Mouse (Mus musculus) CH12.LX (cell line): Measurements from ENCODE around the gene Rab17. TPM values are rescaled to one million over a fixed set of nuclear protein-coding genes. Genes with fewer than 3 reads are reported as not detected.

Experiments
- DNase-seq: peaks from one replicate; pipeline ENCODE4 v3.0.0-alpha.2; 2013; ENCODE audit errors: extremely low read depth
- H3K27ac ChIP-seq: 2 replicates; pipeline ENCODE4 v1.5.1; 2012; ENCODE audit warnings: low read depth, mild to moderate bottlenecking, control low read depth, moderate library complexity; ENCODE audit not compliant: insufficient read depth
- H3K27me3 ChIP-seq: replicated peaks from 2 replicates; pipeline ENCODE3; 2012; ENCODE audit warnings: inconsistent platforms
- H3K36me3 ChIP-seq, 2 experiments: replicated peaks in 1 of 2; 2 replicates each; pipeline versions ENCODE3 to v1.6.1; 2012; ENCODE audit warnings: inconsistent platforms in 1 of 2, low read length in 1 of 2, mild to moderate bottlenecking in 1 of 2, mixed read lengths in 1 of 2, moderate library complexity in 1 of 2; ENCODE audit not compliant: control insufficient read depth in 1 of 2, insufficient read depth in 1 of 2
- H3K4me1 ChIP-seq, 2 experiments: 2 replicates each; pipeline ENCODE4 v1.6.1; 2012; ENCODE audit warnings: inconsistent platforms in 1 of 2, moderate library complexity in 1 of 2; ENCODE audit not compliant: insufficient read depth in 2 of 2, control insufficient read depth in 1 of 2
- H3K4me2 ChIP-seq: 2 replicates; pipeline ENCODE4 v1.6.1; 2012; ENCODE audit warnings: low read depth, mild to moderate bottlenecking, control low read depth; ENCODE audit not compliant: poor library complexity, insufficient read depth, severe bottlenecking
- H3K4me3 ChIP-seq, 3 experiments: fragments of 150-350 bp in 1 of 3; sonication (generic) in 1 of 3; replicated peaks in 1 of 3; 2 replicates each; pipeline versions ENCODE3 to v1.5.1; 2011 to 2012; ENCODE audit warnings: low read depth in 2 of 3, low read length in 2 of 3, mild to moderate bottlenecking in 2 of 3, moderate library complexity in 2 of 3, control low read depth in 1 of 3, improper control_type of control experiment in 1 of 3, inconsistent platforms in 1 of 3, mixed read lengths in 1 of 3; ENCODE audit not compliant: poor library complexity in 1 of 3
- H3K79me2 ChIP-seq: replicated peaks from 2 replicates; pipeline ENCODE4 v1.6.1; 2012; ENCODE audit warnings: mild to moderate bottlenecking, moderate library complexity; ENCODE audit not compliant: control insufficient read depth, poor library complexity, insufficient read depth, severe bottlenecking; ENCODE audit errors: extremely low read depth
- H3K9ac ChIP-seq: 2 replicates; pipeline ENCODE4 v1.6.1; 2012; ENCODE audit warnings: low read depth, mild to moderate bottlenecking, control low read depth, moderate library complexity; ENCODE audit not compliant: insufficient read depth
- H3K9me3 ChIP-seq: replicated peaks from 2 replicates; pipeline ENCODE3; 2012; ENCODE audit warnings: low read length, inconsistent platforms, mixed read lengths
- CHD2 ChIP-seq: IDR thresholded peaks from 2 replicates; pipeline ENCODE4 v1.6.1; 2011; ENCODE audit warnings: low read length, improper control_type of control experiment
- CTCF ChIP-seq, 2 experiments: IDR thresholded peaks in 1 of 2; conservative IDR thresholded peaks in 1 of 2; 2 replicates each; pipeline ENCODE4 v1.5.1; 2011 to 2012; ENCODE audit warnings: low read depth in 2 of 2, low read length in 2 of 2, improper control_type of control experiment in 1 of 2, inconsistent platforms in 1 of 2, mild to moderate bottlenecking in 1 of 2, moderate library complexity in 1 of 2
- IRF4 ChIP-seq: IDR thresholded peaks from 2 replicates; pipeline ENCODE4 v1.6.1; 2014; ENCODE audit warnings: low read depth, mild to moderate bottlenecking, inconsistent platforms, low read length, improper control_type of control experiment
- KAT2A ChIP-seq: IDR thresholded peaks from 2 replicates; pipeline ENCODE4 v1.6.1; 2012; ENCODE audit warnings: low read length, improper control_type of control experiment, inconsistent platforms; ENCODE audit not compliant: insufficient replicate concordance
- MEF2A ChIP-seq: IDR thresholded peaks from 2 replicates; pipeline ENCODE4 v1.6.1; 2014; ENCODE audit warnings: low read depth, mild to moderate bottlenecking, inconsistent platforms, low read length, improper control_type of control experiment, borderline replicate concordance
- MYC ChIP-seq: IDR thresholded peaks from 2 replicates; pipeline ENCODE4 v1.6.1; 2011; ENCODE audit warnings: low read depth, mild to moderate bottlenecking, improper control_type of control experiment, low read length
- NELFE ChIP-seq: IDR thresholded peaks from 2 replicates; pipeline ENCODE4 v1.6.1; 2011; ENCODE audit warnings: low read depth, low read length, improper control_type of control experiment
- RAD21 ChIP-seq: IDR thresholded peaks from 2 replicates; pipeline ENCODE4 v1.6.1; 2011; ENCODE audit warnings: low read depth, mild to moderate bottlenecking, low read length, improper control_type of control experiment, moderate library complexity
- RCOR1 ChIP-seq: conservative IDR thresholded peaks from 2 replicates; pipeline ENCODE4 v1.6.1; 2012; ENCODE audit warnings: low read depth, mild to moderate bottlenecking, inconsistent platforms, low read length, improper control_type of control experiment
- TBP ChIP-seq: conservative IDR thresholded peaks from 2 replicates; pipeline ENCODE4 v1.6.1; 2011; ENCODE audit warnings: low read depth, low read length, improper control_type of control experiment
- USF1 ChIP-seq: IDR thresholded peaks from 2 replicates; pipeline ENCODE4 v1.6.1; 2014; ENCODE audit warnings: low read depth, mild to moderate bottlenecking, inconsistent platforms, low read length, improper control_type of control experiment
- USF2 ChIP-seq: conservative IDR thresholded peaks from 2 replicates; pipeline ENCODE4 v1.6.1; 2011; ENCODE audit warnings: low read depth, low read length, improper control_type of control experiment
- ZKSCAN1 ChIP-seq: IDR thresholded peaks from 2 replicates; pipeline ENCODE4 v1.6.1; 2012; ENCODE audit warnings: low read depth, inconsistent platforms, low read length, improper control_type of control experiment, borderline replicate concordance
- ZNF384 ChIP-seq: IDR thresholded peaks from 2 replicates; pipeline ENCODE4 v1.6.1; 2012; ENCODE audit warnings: low read depth, low read length, improper control_type of control experiment, inconsistent platforms
- dilution Hi-C: fragments of 300-500 bp; cut with MboI; formaldehyde crosslinking; loops from 2 replicates; pipeline ENCODE4 v1.14.3; 2020; ENCODE audit warnings: low sequenced_read_pairs; ENCODE audit not compliant: extremely low pct_unique_long_range_greater_than_20kb, extremely low pct_ligation_motif_present
- in situ Hi-C: fragments of 300-500 bp; cut with MboI; formaldehyde crosslinking; loops from 3 replicates; pipeline ENCODE4 v1.14.3; 2019; ENCODE audit warnings: low sequenced_read_pairs, low pct_ligation_motif_present, low pct_unique_long_range_greater_than_20kb, mixed read lengths
- polyA plus RNA-seq: library from polyadenylated mRNA; unstranded; fragments of >175 nt; gene quantifications from 2 replicates; pipeline ENCODE4 v1.2.1, GENCODE M21; 2012; ENCODE audit warnings: low read depth; ENCODE audit not compliant: insufficient read length
- total RNA-seq, 2 experiments: library from RNA; depleted of rRNA; stranded (reverse); fragments of 300-350 nt in 1 of 2; fragments of >200 nt in 1 of 2; gene quantifications; 2 replicates each; pipeline ENCODE4 v1.2.3; 2012 to 2014

Rab17 gene
- total and polyA plus RNA-seq, 3 experiments: 0.15 to 0.64 (median 0.59) TPM

- dilution Hi-C loops: no loop called here
- no peaks in the 10 kb centered on the region for H3K9me3 ChIP-seq
- TF ChIP-seq RCOR1 (no peak), ZKSCAN1 (no peak), NELFE (no peak), USF2 (no peak), MYC (no peak), KAT2A (no peak), CHD2 (no peak), MEF2A (no peak), RAD21 (no peak), ZNF384 (no peak), USF1 (no peak)
- TF ChIP-seq, all 38 proteins: peak for 0
- no peak overlapping the region for H3K27ac ChIP-seq
- H3K79me2 ChIP-seq: no peaks in the 10 kb centered on the region
- in situ Hi-C loops: loop anchor here (10.0 kb wide), 1 partner anchor 269 kb away; no protein-coding TSS in a partner anchor
- peaks cover 19% of the 10 kb centered on the region for H3K27me3 ChIP-seq
- H3K36me3 ChIP-seq: no peaks in the 10 kb centered on the region
- no peak overlapping the region for H3K9ac ChIP-seq
- no peak overlapping the region for H3K4me2 ChIP-seq
- H3K4me3 ChIP-seq: no peak overlapping the region
- no peaks in the 10 kb centered on the region for H3K4me1 ChIP-seq
- DNase-seq: no peak
Measured at GRCm38 (mm10) chr1:90975960-90976359, 6.5 kb upstream of the Rab17 start.

GRCm38 (mm10) chr1:90974906-90975649 lies 5.6 kb upstream of the Rab17 start:
- Histone ChIP-seq H3K27ac (no peak overlapping the region), H3K4me2 (no peak overlapping the region), H3K27me3 (peaks cover 26% of the 10 kb centered on the region), H3K9ac (no peak overlapping the region), H3K4me1 (no peaks in the 10 kb centered on the region), H3K79me2 (no peaks in the 10 kb centered on the region), H3K9me3 (no peaks in the 10 kb centered on the region), H3K36me3 (no peaks in the 10 kb centered on the region), H3K4me3 (no peak overlapping the region)
- in situ Hi-C loops: loop anchor here (5.0 to 10.0 kb wide), 2 partner anchors 127 to 270 kb away; no protein-coding TSS in a partner anchor
- no peak for DNase-seq
- dilution Hi-C loops: no loop called here
- TF ChIP-seq CTCF (conservative IDR thresholded peaks at IDR 0.05 in 1 of 2, IDR thresholded peaks at IDR 0.05 in 1 of 2; ENCODE audit: low read depth in 2 of 2, low read length in 2 of 2) (no peak), IRF4 (no peak), TBP (no peak), ZNF384 (no peak)
